Mouse (Mus musculus) cerebellum, postnatal 4 days (tissue): ENCODE measurements at regions not wholly inside any gene's neighbourhood (a gene's known extent, or its start where the extent isn't known, plus 50 kb on each side); places are given as distances from the start of the nearest gene placed in this dataset.
"Not testable (repeated sequence)": the region's sequence is repeated elsewhere in the genome, so short reads cannot be mapped to it uniquely, and the experiment has no call there.

Experiments used
- DNase-seq, 2 experiments: peaks; one replicate each; pipeline ENCODE4 v3.0.0; 2022; ENCODE audit warnings: low spot score in 2 of 2, mixed read lengths in 1 of 2

GRCm38 (mm10) chr3:113105979-113106378 lies 152.7 kb downstream of the Amy2a5 start:
- no peak for DNase-seq

GRCm38 (mm10) chr3:113090850-113091249 lies 167.8 kb downstream of the Amy2a5 start:
- DNase-seq = not testable (repeated sequence)

- peak; percentile 53 to 63 for DNase-seq
Observed at GRCm38 (mm10) chr3:113080704-113081103, 177.9 kb downstream of the Amy2a5 start.
